Mouse (Mus musculus) stomach, postnatal 0 days (tissue): ENCODE results near the gene Slc31a1.

Source experiments
- CTCF ChIP-seq: IDR thresholded peaks from 2 replicates; pipeline ENCODE4 v1.5.1; 2016; ENCODE audit warnings: antibody characterized with exemption, low read depth, mild to moderate bottlenecking, moderate library complexity
- EP300 ChIP-seq: optimal IDR thresholded peaks from 2 replicates; pipeline ENCODE3; 2016; ENCODE audit warnings: antibody characterized with exemption

- TF ChIP-seq CTCF = no peak
- no peak for TF ChIP-seq EP300
Observed at GRCm38 (mm10) chr4:62376123-62376522, 15.6 kb downstream of the Slc31a1 start.
